Mouse (Mus musculus): ENCODE measurements at regions not wholly inside any gene's neighbourhood (a gene's known extent, or its start where the extent isn't known, plus 50 kb on each side); places are given as distances from the start of the nearest gene placed in this dataset.

GRCm38 (mm10) chr13:113736468-113736867 lies 57.8 kb upstream of the Arl15 start:
- Histone ChIP-seq H3K79me3 (ENCODE audit: low read depth) (no peaks in the 10 kb centered on the region), H3K4me3 (ENCODE audit: insufficient read depth, poor library complexity, severe bottlenecking) (no peak overlapping the region), H3K36me3 (ENCODE audit: control insufficient read depth, insufficient read depth) (no peaks in the 10 kb centered on the region), H3K27me3 (ENCODE audit: control insufficient read depth, insufficient read depth, insufficient read length) (no peaks in the 10 kb centered on the region), H3ac (ENCODE audit: control insufficient read depth, insufficient read length, low read depth) (no peak overlapping the region), H3K79me2 (ENCODE audit: control insufficient read depth, insufficient read depth) (no peaks in the 10 kb centered on the region)
- no peak for TF ChIP-seq USF1 (IDR thresholded peaks at IDR 0.05; ENCODE audit: low read depth)
- TF ChIP-seq CTCF (IDR thresholded peaks at IDR 0.05; ENCODE audit: control insufficient read depth, insufficient read depth, insufficient read length): no peak
- no peak for TF ChIP-seq MYOD1 (IDR thresholded peaks at IDR 0.05; ENCODE audit: control insufficient read depth, insufficient read length, low read depth)

GRCm38 (mm10) chr13:113735611-113736285 lies 58.6 kb upstream of the Arl15 start:
- Histone ChIP-seq H3ac (ENCODE audit: control insufficient read depth, insufficient read length, low read depth) (no peak overlapping the region), H3K4me3 (ENCODE audit: insufficient read depth, poor library complexity, severe bottlenecking) (no peak overlapping the region), H3K79me2 (ENCODE audit: control insufficient read depth, insufficient read depth) (no peaks in the 10 kb centered on the region), H3K36me3 (ENCODE audit: control insufficient read depth, insufficient read depth) (no peaks in the 10 kb centered on the region), H3K27me3 (ENCODE audit: control insufficient read depth, insufficient read depth, insufficient read length) (no peaks in the 10 kb centered on the region), H3K79me3 (ENCODE audit: low read depth) (no peaks in the 10 kb centered on the region)
- TF ChIP-seq MAX (IDR thresholded peaks at IDR 0.05) (no peak), CTCF (IDR thresholded peaks at IDR 0.05; ENCODE audit: control insufficient read depth, insufficient read depth, insufficient read length) (no peak), FOSL1 (IDR thresholded peaks at IDR 0.05; ENCODE audit: insufficient read depth, low read length, poor library complexity, severe bottlenecking) (no peak), CEBPB (IDR thresholded peaks at IDR 0.05; ENCODE audit: low read depth) (no peak), MYOD1 (IDR thresholded peaks at IDR 0.05; ENCODE audit: control insufficient read depth, insufficient read length, low read depth) (no peak), MYOG (IDR thresholded peaks at IDR 0.05; ENCODE audit: control insufficient read depth, extremely low read depth, insufficient read length) (no peak), USF1 (IDR thresholded peaks at IDR 0.05; ENCODE audit: low read depth) (no peak)

- no peak for TF ChIP-seq MYOG (IDR thresholded peaks at IDR 0.05; ENCODE audit: control insufficient read depth, extremely low read depth, insufficient read length)
- H3K79me3 ChIP-seq (ENCODE audit: low read depth): no peaks in the 10 kb centered on the region
- no peak overlapping the region for H3K4me3 ChIP-seq (ENCODE audit: insufficient read depth, poor library complexity, severe bottlenecking)
- no peak overlapping the region for H3ac ChIP-seq (ENCODE audit: control insufficient read depth, insufficient read length, low read depth)
- H3K79me2 ChIP-seq (ENCODE audit: control insufficient read depth, insufficient read depth): no peaks in the 10 kb centered on the region
- H3K36me3 ChIP-seq (ENCODE audit: control insufficient read depth, insufficient read depth): no peaks in the 10 kb centered on the region
- H3K27me3 ChIP-seq (ENCODE audit: control insufficient read depth, insufficient read depth, insufficient read length): no peaks in the 10 kb centered on the region
Measured at GRCm38 (mm10) chr13:113734134-113734794, 60.0 kb upstream of the Arl15 start.

GRCm38 (mm10) chr13:113733734-113734133 lies 60.6 kb upstream of the Arl15 start:
- H3K36me3 ChIP-seq (ENCODE audit: control insufficient read depth, insufficient read depth): no peaks in the 10 kb centered on the region
- H3ac ChIP-seq (ENCODE audit: control insufficient read depth, insufficient read length, low read depth): no peak overlapping the region
- TF ChIP-seq MYOD1 (IDR thresholded peaks at IDR 0.05; ENCODE audit: control insufficient read depth, insufficient read length, low read depth) (no peak), USF1 (IDR thresholded peaks at IDR 0.05; ENCODE audit: low read depth) (no peak), CEBPB (IDR thresholded peaks at IDR 0.05; ENCODE audit: low read depth) (no peak), FOSL1 (IDR thresholded peaks at IDR 0.05; ENCODE audit: insufficient read depth, low read length, poor library complexity, severe bottlenecking) (no peak), CTCF (IDR thresholded peaks at IDR 0.05; ENCODE audit: control insufficient read depth, insufficient read depth, insufficient read length) (no peak), MYOG (IDR thresholded peaks at IDR 0.05; ENCODE audit: control insufficient read depth, extremely low read depth, insufficient read length) (no peak), MAX (IDR thresholded peaks at IDR 0.05) (no peak)
- H3K79me2 ChIP-seq (ENCODE audit: control insufficient read depth, insufficient read depth): no peaks in the 10 kb centered on the region
- H3K27me3 ChIP-seq (ENCODE audit: control insufficient read depth, insufficient read depth, insufficient read length): no peaks in the 10 kb centered on the region
- H3K79me3 ChIP-seq (ENCODE audit: low read depth): no peaks in the 10 kb centered on the region
- H3K4me3 ChIP-seq (ENCODE audit: insufficient read depth, poor library complexity, severe bottlenecking): no peak overlapping the region

GRCm38 (mm10) chr13:113730776-113731400 lies 63.4 kb upstream of the Arl15 start:
- Histone ChIP-seq H3ac (ENCODE audit: control insufficient read depth, insufficient read length, low read depth) (no peak overlapping the region), H3K79me3 (ENCODE audit: low read depth) (no peaks in the 10 kb centered on the region), H3K27me3 (ENCODE audit: control insufficient read depth, insufficient read depth, insufficient read length) (no peaks in the 10 kb centered on the region), H3K36me3 (ENCODE audit: control insufficient read depth, insufficient read depth) (no peaks in the 10 kb centered on the region), H3K79me2 (ENCODE audit: control insufficient read depth, insufficient read depth) (no peaks in the 10 kb centered on the region), H3K4me3 (ENCODE audit: insufficient read depth, poor library complexity, severe bottlenecking) (no peak overlapping the region)
- TF ChIP-seq FOSL1 (IDR thresholded peaks at IDR 0.05; ENCODE audit: insufficient read depth, low read length, poor library complexity, severe bottlenecking): no peak
- no peak for TF ChIP-seq MAX (IDR thresholded peaks at IDR 0.05)
- TF ChIP-seq CEBPB (IDR thresholded peaks at IDR 0.05; ENCODE audit: low read depth): no peak
- TF ChIP-seq MYOD1 (IDR thresholded peaks at IDR 0.05; ENCODE audit: control insufficient read depth, insufficient read length, low read depth): no peak
- no peak for TF ChIP-seq MYOG (IDR thresholded peaks at IDR 0.05; ENCODE audit: control insufficient read depth, extremely low read depth, insufficient read length)
- TF ChIP-seq CTCF (IDR thresholded peaks at IDR 0.05; ENCODE audit: control insufficient read depth, insufficient read depth, insufficient read length): no peak
